In the genomic region with DNA sequence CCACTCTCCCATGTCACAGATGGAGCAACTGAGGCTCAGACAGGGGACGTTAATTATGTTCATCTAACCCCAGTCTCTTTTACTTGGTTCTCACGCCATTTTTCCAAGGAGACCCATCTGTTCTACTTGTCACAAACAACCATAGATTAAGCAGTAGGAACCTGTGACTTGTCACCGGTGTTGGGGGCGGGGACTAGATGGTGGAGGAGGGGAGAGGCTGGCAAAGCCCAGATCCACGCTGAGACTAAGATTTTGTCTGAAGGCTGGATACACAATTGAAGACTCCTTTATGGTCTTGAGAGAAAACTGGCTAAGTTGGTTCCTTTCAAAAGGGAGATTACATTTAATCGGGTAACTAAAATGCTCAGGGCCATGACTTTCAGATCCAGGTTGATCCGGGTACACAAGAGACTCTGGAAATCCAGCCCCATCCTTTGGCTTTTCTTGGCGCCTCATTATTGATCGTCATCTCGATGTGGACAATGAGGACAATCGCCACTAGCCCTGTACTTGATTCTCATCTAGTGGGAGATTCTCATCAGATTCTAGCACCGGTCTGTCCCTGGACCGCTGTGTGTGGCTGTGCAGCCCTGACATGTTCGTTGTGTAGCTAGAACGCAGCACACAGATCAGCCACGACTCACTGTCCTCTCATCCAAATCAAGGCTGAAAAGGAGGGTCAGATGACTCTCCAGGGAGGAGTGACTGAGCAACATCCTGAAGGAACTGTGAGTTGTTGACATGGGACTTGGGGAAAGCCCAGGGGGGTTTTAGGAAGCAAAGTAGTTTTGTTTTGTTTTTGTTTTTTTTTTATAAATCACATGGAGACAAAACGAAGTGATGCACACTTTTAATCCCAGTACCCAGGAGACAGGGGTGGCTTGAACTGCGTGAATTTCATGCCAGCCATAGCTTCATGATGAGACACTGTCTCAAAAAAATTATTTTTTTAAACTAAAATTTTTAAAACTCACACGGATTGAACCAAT, we compare ENCODE assay signal across 8 mouse cellular contexts.
DNase-seq lines count a peak whose midpoint lies in the region; ATAC-seq lines count a peak whose summit lies in the region.

No protein-coding gene starts in this region.

- no peaks in the 10 kb centered on the region for H3K36me3 ChIP-seq in megakaryocyte, embryonic 14.5 days (replicated peaks; ENCODE audit: low read length)
- no peaks in the 10 kb centered on the region for H3K36me3 ChIP-seq in heart, embryonic 11.5 days (ENCODE audit: control insufficient read depth, insufficient read depth, low read length)
- H3K36me3 ChIP-seq in liver, embryonic 13.5 days: no peaks in the 10 kb centered on the region

- peak overlapping the region; percentile 71 for H3K4me2 ChIP-seq in heart, embryonic 11.5 days
- H3K4me2 ChIP-seq in liver, embryonic 13.5 days: peak overlapping the region; percentile 74

- H3K4me1 ChIP-seq in megakaryocyte, embryonic 14.5 days: peaks cover 90% of the 10 kb centered on the region
- peaks cover 30% of the 10 kb centered on the region for H3K4me1 ChIP-seq in heart, embryonic 11.5 days (ENCODE audit: control insufficient read depth, insufficient read depth, low read length)
- peaks cover 84% of the 10 kb centered on the region for H3K4me1 ChIP-seq in liver, embryonic 13.5 days (replicated peaks)

- no peaks in the 10 kb centered on the region for H3K9me3 ChIP-seq in megakaryocyte, embryonic 14.5 days
- no peaks in the 10 kb centered on the region for H3K9me3 ChIP-seq in heart, embryonic 11.5 days (replicated peaks; ENCODE audit: control insufficient read depth, low read length)
- no peaks in the 10 kb centered on the region for H3K9me3 ChIP-seq in liver, embryonic 13.5 days (replicated peaks)

- no peak for DNase-seq in liver, embryonic 13.5 days
- peak; percentile 76 for DNase-seq in thymus, postnatal 14 days
- DNase-seq in gastrocnemius, postnatal 36 days: no peak
- no peak for DNase-seq in right cerebral cortex, postnatal 36 days (ENCODE audit: low spot score in 2 of 2)
- no peak for DNase-seq in adrenal gland, postnatal 4 days (ENCODE audit: low spot score in 2 of 2)

- H3K27ac ChIP-seq in heart, embryonic 11.5 days (ENCODE audit: low read depth, low read length): peak overlapping the region; percentile 66
- peak overlapping the region; percentile 99 for H3K27ac ChIP-seq in liver, embryonic 13.5 days

- no peaks in the 10 kb centered on the region for H3K27me3 ChIP-seq in megakaryocyte, embryonic 14.5 days (replicated peaks)
- H3K27me3 ChIP-seq in heart, embryonic 11.5 days (ENCODE audit: control insufficient read depth, insufficient read depth, low read length): no peaks in the 10 kb centered on the region
- H3K27me3 ChIP-seq in liver, embryonic 13.5 days: no peaks in the 10 kb centered on the region

- peak overlapping the region; percentile 85 for H3K4me3 ChIP-seq in megakaryocyte, embryonic 14.5 days (replicated peaks)
- H3K4me3 ChIP-seq in heart, embryonic 11.5 days (ENCODE audit: low read depth, low read length): peak overlapping the region; percentile 38
- H3K4me3 ChIP-seq in liver, embryonic 13.5 days (replicated peaks): peak overlapping the region; percentile 51

- 48% methylated on average over 19 of the region's 19 CpGs for WGBS in heart, embryonic 11.5 days (ENCODE audit: insufficient replicate concordance)
- WGBS in liver, embryonic 13.5 days (ENCODE audit: insufficient replicate concordance): 38% methylated on average over 19 of the region's 19 CpGs

- no peak for ATAC-seq in megakaryocyte, adult 5-6 weeks (ENCODE audit: poor library complexity, severe bottlenecking)
- no peak for ATAC-seq in heart, embryonic 11.5 days (replicated peaks; ENCODE audit: insufficient number of reproducible peaks, low FRiP score, low TSS enrichment)
- no peak for ATAC-seq in liver, embryonic 13.5 days (ENCODE audit: low read depth)

- H3K9ac ChIP-seq in heart, embryonic 11.5 days (ENCODE audit: low read depth, low read length): peak overlapping the region; percentile 62; the same call in 1 of the 2 replicates
- peak overlapping the region; percentile 74 for H3K9ac ChIP-seq in liver, embryonic 13.5 days

- intact Hi-C loops in gastrocnemius, postnatal 36 days (cut with DNase I): loop anchor here (5.0 kb wide), 1 partner anchor 110 kb away; no protein-coding TSS in a partner anchor
